Mouse (Mus musculus) heart, embryonic 15.5 days (tissue): Measurements from ENCODE around the gene Ube2h. TPM values are rescaled to one million over a fixed set of nuclear protein-coding genes. Genes with fewer than 3 reads are reported as not detected.

Experiments
- ATAC-seq: fragments of 200-750 bp; cut with Nextera tagmentation; replicated peaks from 2 replicates; pipeline ENCODE4 v1.8.0; 2017; ENCODE audit warnings: low read depth, moderate TSS enrichment; ENCODE audit not compliant: insufficient number of reproducible peaks, insufficient read depth, low FRiP score
- H3K27ac ChIP-seq: fragments of 300-500 bp; sonication (generic); 2 replicates; pipeline ENCODE4 v1.5.1; 2015; ENCODE audit warnings: mild to moderate bottlenecking, inconsistent platforms
- H3K27me3 ChIP-seq: fragments of 300-500 bp; sonication (generic); 2 replicates; pipeline ENCODE4 v1.6.1; 2015; ENCODE audit warnings: inconsistent platforms
- H3K36me3 ChIP-seq: fragments of 300-500 bp; sonication (generic); 2 replicates; pipeline ENCODE4 v1.6.1; 2015; ENCODE audit warnings: mild to moderate bottlenecking, inconsistent platforms
- H3K4me1 ChIP-seq: fragments of 300-500 bp; sonication (generic); replicated peaks from 2 replicates; pipeline ENCODE4 v1.6.1; 2015; ENCODE audit warnings: inconsistent platforms
- H3K4me2 ChIP-seq: fragments of 300-500 bp; sonication (generic); 2 replicates; pipeline ENCODE4 v1.6.1; 2015; ENCODE audit warnings: inconsistent platforms, mild to moderate bottlenecking, moderate library complexity
- H3K4me3 ChIP-seq: fragments of 300-500 bp; sonication (generic); 2 replicates; pipeline ENCODE4 v1.5.1; 2015; ENCODE audit warnings: mild to moderate bottlenecking, inconsistent platforms
- H3K9ac ChIP-seq: fragments of 300-500 bp; sonication (generic); 2 replicates; pipeline ENCODE4 v1.6.1; 2015; ENCODE audit warnings: mild to moderate bottlenecking, inconsistent platforms
- H3K9me3 ChIP-seq: fragments of 300-500 bp; sonication (generic); replicated peaks from 2 replicates; pipeline ENCODE4 v1.6.1; 2016; ENCODE audit warnings: inconsistent platforms
- WGBS: fragments of 180-500 bp; shearing (Covaris S2); methylation state at CpG from one replicate; pipeline ENCODE4 v1.1.7; 2015; ENCODE audit warnings: mixed read lengths; 5-methylcytosine and 5-hydroxymethylcytosine counted together
- polyA plus RNA-seq: library from polyadenylated mRNA; unstranded; fragments of >200 nt; fragmentation: Nextera tagmentation; extraction: Ambion mirVana; gene quantifications from 2 replicates; pipeline ENCODE4 v1.2.1, GENCODE M21; 2015

Gene Ube2h
- polyA plus RNA-seq, 1 experiment from 2014 or later = 40.9 TPM

DNA sequence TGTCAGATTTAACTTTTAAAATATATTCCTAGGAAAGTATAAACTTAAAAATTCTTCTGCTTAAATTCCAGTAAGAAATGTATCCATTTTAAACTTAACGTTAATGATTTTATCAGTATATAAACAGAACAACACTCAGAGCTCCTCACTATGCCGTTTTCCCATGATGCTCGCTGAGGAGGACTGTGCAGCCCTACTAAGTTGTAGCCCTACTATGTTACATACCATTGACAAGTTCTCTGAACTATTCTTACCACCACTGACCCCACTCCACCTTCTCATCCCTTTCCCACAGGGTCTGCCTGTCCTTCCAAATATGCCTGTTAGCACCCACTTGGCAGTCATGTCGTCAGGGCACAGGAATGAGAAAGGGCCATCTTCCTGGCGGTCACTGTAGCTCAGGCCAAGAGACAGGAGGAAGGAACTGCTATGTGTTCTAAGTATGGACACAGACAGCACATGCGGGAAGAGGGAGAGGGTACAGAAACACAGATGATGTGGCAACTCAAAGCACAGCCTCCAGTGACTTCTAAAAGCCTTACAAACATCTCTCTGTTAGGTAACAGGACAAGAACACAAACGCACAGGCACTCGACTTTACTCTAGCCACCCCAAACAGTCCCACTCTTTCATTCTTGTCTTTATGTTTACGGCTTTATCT, 60.9 kb downstream of the Ube2h start:
- no peaks in the 10 kb centered on the region for H3K27me3 ChIP-seq
- H3K4me2 ChIP-seq = no peak overlapping the region
- H3K9ac ChIP-seq = no peak overlapping the region
- peaks cover 17% of the 10 kb centered on the region for H3K4me1 ChIP-seq
- no peak overlapping the region for H3K4me3 ChIP-seq
- no peaks in the 10 kb centered on the region for H3K9me3 ChIP-seq
- WGBS = 67% methylated on average over 9 of the region's 9 CpGs
- H3K36me3 ChIP-seq = no peaks in the 10 kb centered on the region; the same call in 1 of the 2 replicates
- peak overlapping the region; percentile 4; the same call in 1 of the 2 replicates for H3K27ac ChIP-seq
- no peak for ATAC-seq

DNA sequence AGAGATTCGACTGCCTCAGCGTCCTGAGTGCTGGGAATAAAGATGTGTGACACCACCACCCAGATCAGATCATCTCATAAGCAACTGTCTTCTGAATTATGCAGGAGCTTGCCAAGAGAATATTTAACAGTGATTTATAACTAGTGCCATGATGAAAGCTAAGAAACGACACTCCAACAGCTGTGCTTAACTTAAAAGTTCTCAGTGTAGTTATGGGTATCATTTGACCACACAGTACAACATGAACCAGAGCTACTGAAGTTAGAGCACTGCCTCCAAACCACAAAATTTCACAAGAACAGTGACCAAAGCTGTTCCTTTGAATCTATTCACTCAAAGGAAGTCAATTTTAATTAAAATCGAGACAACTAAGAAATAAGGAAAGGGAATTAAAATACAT, 61.4 kb downstream of the Ube2h start:
- H3K4me3 ChIP-seq = no peak overlapping the region
- no peaks in the 10 kb centered on the region for H3K9me3 ChIP-seq
- peaks cover 17% of the 10 kb centered on the region for H3K4me1 ChIP-seq
- no peaks in the 10 kb centered on the region; the same call in 1 of the 2 replicates for H3K36me3 ChIP-seq
- H3K27me3 ChIP-seq = no peaks in the 10 kb centered on the region
- H3K9ac ChIP-seq = no peak overlapping the region
- H3K27ac ChIP-seq = no peak overlapping the region
- no peak overlapping the region for H3K4me2 ChIP-seq
- ATAC-seq = no peak
- 81% methylated on average over 4 of the region's 4 CpGs for WGBS

DNA sequence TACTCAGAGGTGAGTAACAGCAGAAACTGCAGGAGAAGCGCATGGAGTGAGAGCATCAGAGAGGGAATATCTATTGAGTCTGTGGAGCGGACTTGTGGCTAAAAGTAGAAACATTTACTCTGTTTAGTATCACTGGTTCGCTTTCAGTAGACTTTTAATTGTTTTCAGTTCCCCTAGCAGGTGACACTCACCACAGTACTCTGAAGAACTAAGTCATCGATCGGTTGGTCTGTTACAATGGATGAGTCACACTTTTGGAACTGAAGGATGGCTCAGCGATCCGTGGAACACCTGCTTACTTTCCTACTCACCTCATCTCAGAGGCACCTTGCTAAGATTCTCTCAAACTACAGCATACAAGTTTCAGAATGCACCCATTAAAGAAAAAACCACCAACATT, 64.2 kb downstream of the Ube2h start:
- H3K4me2 ChIP-seq = no peak overlapping the region
- no peak overlapping the region for H3K9ac ChIP-seq
- no peak overlapping the region for H3K27ac ChIP-seq
- no peak for ATAC-seq
- H3K36me3 ChIP-seq = no peaks in the 10 kb centered on the region; the same call in 1 of the 2 replicates
- no peaks in the 10 kb centered on the region for H3K9me3 ChIP-seq
- 61% methylated on average over 7 of the region's 7 CpGs for WGBS
- no peak overlapping the region for H3K4me3 ChIP-seq
- H3K4me1 ChIP-seq = peaks cover 9% of the 10 kb centered on the region
- H3K27me3 ChIP-seq = no peaks in the 10 kb centered on the region

- no peak for ATAC-seq
- no peak overlapping the region for H3K27ac ChIP-seq
- no peak overlapping the region for H3K4me2 ChIP-seq
- no peaks in the 10 kb centered on the region; the same call in 1 of the 2 replicates for H3K36me3 ChIP-seq
- no peak overlapping the region for H3K9ac ChIP-seq
- no peak overlapping the region for H3K4me3 ChIP-seq
- H3K9me3 ChIP-seq = no peaks in the 10 kb centered on the region
- peaks cover 7% of the 10 kb centered on the region for H3K4me1 ChIP-seq
- no peaks in the 10 kb centered on the region for H3K27me3 ChIP-seq
- 82% methylated on average over 6 of the region's 6 CpGs for WGBS
These were observed 65.1 kb downstream of the Ube2h start for GRCm38 (mm10) chr6:30239207-30239606.

GRCm38 (mm10) chr6:30238079-30238478, 66.3 kb downstream of the Ube2h start:
- no peak overlapping the region for H3K9ac ChIP-seq
- no peak overlapping the region for H3K4me3 ChIP-seq
- H3K36me3 ChIP-seq = no peaks in the 10 kb centered on the region; the same call in 1 of the 2 replicates
- no peaks in the 10 kb centered on the region for H3K9me3 ChIP-seq
- H3K4me2 ChIP-seq = no peak overlapping the region
- 95% methylated on average over 2 of the region's 2 CpGs for WGBS
- H3K27ac ChIP-seq = no peak overlapping the region
- no peak for ATAC-seq
- H3K4me1 ChIP-seq = no peaks in the 10 kb centered on the region
- no peaks in the 10 kb centered on the region for H3K27me3 ChIP-seq

- no peaks in the 10 kb centered on the region for H3K27me3 ChIP-seq
- no peak overlapping the region for H3K9ac ChIP-seq
- H3K27ac ChIP-seq = no peak overlapping the region
- no peak for ATAC-seq
- H3K9me3 ChIP-seq = no peaks in the 10 kb centered on the region
- no peaks in the 10 kb centered on the region; the same call in 1 of the 2 replicates for H3K36me3 ChIP-seq
- no peak overlapping the region for H3K4me3 ChIP-seq
- H3K4me1 ChIP-seq = no peaks in the 10 kb centered on the region
- 35% methylated on average over 1 of the region's 1 CpGs for WGBS
- H3K4me2 ChIP-seq = no peak overlapping the region
These were observed 67.8 kb downstream of the Ube2h start for GRCm38 (mm10) chr6:30236564-30236963.

DNA sequence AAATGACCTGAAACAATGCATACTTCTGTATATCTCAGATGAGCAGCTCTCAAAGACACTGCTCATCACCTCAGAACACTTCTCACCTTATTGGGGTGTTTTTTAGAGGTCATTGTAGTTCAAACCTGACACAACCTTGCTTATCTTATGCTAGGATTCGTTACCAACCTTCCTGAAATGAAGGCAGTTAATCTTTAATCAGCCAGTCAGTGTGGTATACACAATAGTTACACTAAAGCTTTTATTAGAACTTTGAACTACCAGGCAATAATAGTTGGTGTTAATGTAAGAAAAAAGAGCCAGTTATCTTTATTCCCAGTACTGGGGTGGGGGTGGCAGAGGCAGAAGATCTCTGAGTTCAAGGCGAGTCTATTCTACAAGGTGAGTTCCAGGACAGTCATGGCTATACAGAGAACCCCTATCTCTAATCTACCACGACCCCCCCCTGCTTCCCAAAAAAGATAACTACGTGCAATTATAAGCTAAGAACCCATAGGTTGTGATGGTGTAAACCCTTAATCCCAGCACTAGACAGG, 72.5 kb downstream of the Ube2h start:
- no peak overlapping the region for H3K9ac ChIP-seq
- WGBS = 74% methylated on average over 4 of the region's 4 CpGs

DNA sequence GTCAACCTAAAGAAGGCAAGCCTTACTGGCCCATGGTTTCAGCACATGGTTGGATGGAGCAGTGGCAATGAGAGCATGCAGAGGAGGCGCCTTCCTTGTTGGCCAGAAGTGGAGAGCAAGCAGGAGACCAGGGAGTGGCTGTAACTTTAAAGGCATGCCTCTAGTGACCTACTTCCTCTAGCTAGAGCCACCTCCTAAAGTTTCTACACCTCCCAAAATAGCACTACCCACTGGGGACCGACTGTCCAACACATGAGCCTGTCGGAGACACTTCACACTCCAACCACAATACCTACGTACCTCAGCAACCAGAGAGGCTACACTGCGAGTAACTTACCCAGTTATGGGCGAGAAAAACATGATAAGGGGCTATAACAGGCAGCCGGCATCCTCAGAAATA, 74.1 kb downstream of the Ube2h start:
- Histone ChIP-seq H3K4me3 (no peak overlapping the region), H3K4me1 (peaks cover 18% of the 10 kb centered on the region), H3K27ac (peak overlapping the region; percentile 75), H3K4me2 (peak overlapping the region; percentile 16; the same call in 1 of the 2 replicates), H3K27me3 (no peaks in the 10 kb centered on the region), H3K36me3 (peaks cover 6% of the 10 kb centered on the region; the same call in 1 of the 2 replicates), H3K9me3 (no peaks in the 10 kb centered on the region), H3K9ac (no peak overlapping the region)
- 43% methylated on average over 7 of the region's 7 CpGs for WGBS
- peak; percentile 88 for ATAC-seq

More for the DNA sequence above, 72.5 kb downstream of the Ube2h start:
- H3K36me3 ChIP-seq = peaks cover 5% of the 10 kb centered on the region; the same call in 1 of the 2 replicates
- no peak overlapping the region for H3K27ac ChIP-seq
- H3K4me2 ChIP-seq = no peak overlapping the region
- peaks cover 18% of the 10 kb centered on the region for H3K4me1 ChIP-seq
- no peaks in the 10 kb centered on the region for H3K27me3 ChIP-seq
- H3K9me3 ChIP-seq = no peaks in the 10 kb centered on the region
- no peak overlapping the region for H3K4me3 ChIP-seq
- ATAC-seq = no peak

GRCm38 (mm10) chr6:30228921-30229320, 75.4 kb downstream of the Ube2h start:
- Histone ChIP-seq H3K9ac (no peak overlapping the region), H3K9me3 (no peaks in the 10 kb centered on the region), H3K27ac (no peak overlapping the region), H3K36me3 (peaks cover 11% of the 10 kb centered on the region; the same call in 1 of the 2 replicates), H3K4me3 (no peak overlapping the region), H3K4me1 (peaks cover 18% of the 10 kb centered on the region), H3K27me3 (no peaks in the 10 kb centered on the region), H3K4me2 (no peak overlapping the region)
- WGBS = 81% methylated on average over 2 of the region's 2 CpGs
- ATAC-seq = no peak

GRCm38 (mm10) chr6:30228353-30228752, 76.0 kb downstream of the Ube2h start:
- H3K9me3 ChIP-seq = no peaks in the 10 kb centered on the region
- no peak for ATAC-seq
- no peaks in the 10 kb centered on the region for H3K27me3 ChIP-seq
- H3K4me3 ChIP-seq = no peak overlapping the region
- H3K9ac ChIP-seq = no peak overlapping the region
- H3K4me1 ChIP-seq = peaks cover 18% of the 10 kb centered on the region
- 83% methylated on average over 5 of the region's 5 CpGs for WGBS
- H3K36me3 ChIP-seq = peaks cover 11% of the 10 kb centered on the region; the same call in 1 of the 2 replicates
- H3K27ac ChIP-seq = no peak overlapping the region
- no peak overlapping the region for H3K4me2 ChIP-seq

GRCm38 (mm10) chr6:30226971-30227700, 77.2 kb downstream of the Ube2h start:
- Histone ChIP-seq H3K4me3 (no peak overlapping the region), H3K4me2 (no peak overlapping the region), H3K27me3 (no peaks in the 10 kb centered on the region), H3K4me1 (peaks cover 21% of the 10 kb centered on the region), H3K9ac (no peak overlapping the region), H3K9me3 (no peaks in the 10 kb centered on the region), H3K27ac (no peak overlapping the region), H3K36me3 (peaks cover 11% of the 10 kb centered on the region; the same call in 1 of the 2 replicates)
- ATAC-seq = no peak
- 79% methylated on average over 7 of the region's 7 CpGs for WGBS
